Mouse (Mus musculus): Measurements from ENCODE around the gene Cpt1a. TPM values are rescaled to one million over a fixed set of nuclear protein-coding genes. Genes with fewer than 3 reads are reported as not detected.

Gene Cpt1a
- polyA plus RNA-seq, 2 experiments from 2014 or later = 18.3 to 18.4 TPM

GRCm38 (mm10) chr19:3431066-3431465, 108.9 kb downstream of the Cpt1a start:
- no peak for ATAC-seq

GRCm38 (mm10) chr19:3431969-3432368, 109.8 kb downstream of the Cpt1a start:
- no peak for ATAC-seq

GRCm38 (mm10) chr19:3434124-3434523, 112.0 kb downstream of the Cpt1a start:
- no peak for ATAC-seq

- no peak for ATAC-seq
Measured at GRCm38 (mm10) chr19:3434641-3435040, 112.5 kb downstream of the Cpt1a start.

Other genes starting within 250 kb of the Cpt1a start
- gene Mrpl21, start 39.4 kb upstream of the Cpt1a start, polyA plus RNA-seq (2017; shearing (Covaris generic)) = 100 to 1,000 TPM; 116 to 129 TPM
- gene Ighmbp2, start 39.3 kb upstream of the Cpt1a start, polyA plus RNA-seq (2017; shearing (Covaris generic)) = 1 to 10 TPM; 3.3 to 4.9 TPM
- gene Tesmin, start 66.5 kb downstream of the Cpt1a start, polyA plus RNA-seq (2017; shearing (Covaris generic)) = not detected
- gene Gal, start 92.2 kb downstream of the Cpt1a start, polyA plus RNA-seq (2017; shearing (Covaris generic)) = 1 to 10 TPM in 1 of 2 experiments, not detected in 1; 2.1 TPM